Mouse (Mus musculus): ENCODE measurements around the gene Usmg5. TPM values are rescaled to one million over a fixed set of nuclear protein-coding genes. Genes with fewer than 3 reads are reported as not detected.

Usmg5 gene
- total and polyA plus RNA-seq, 2 experiments from 2014 or later, result 786 to 2,037 TPM

DNA sequence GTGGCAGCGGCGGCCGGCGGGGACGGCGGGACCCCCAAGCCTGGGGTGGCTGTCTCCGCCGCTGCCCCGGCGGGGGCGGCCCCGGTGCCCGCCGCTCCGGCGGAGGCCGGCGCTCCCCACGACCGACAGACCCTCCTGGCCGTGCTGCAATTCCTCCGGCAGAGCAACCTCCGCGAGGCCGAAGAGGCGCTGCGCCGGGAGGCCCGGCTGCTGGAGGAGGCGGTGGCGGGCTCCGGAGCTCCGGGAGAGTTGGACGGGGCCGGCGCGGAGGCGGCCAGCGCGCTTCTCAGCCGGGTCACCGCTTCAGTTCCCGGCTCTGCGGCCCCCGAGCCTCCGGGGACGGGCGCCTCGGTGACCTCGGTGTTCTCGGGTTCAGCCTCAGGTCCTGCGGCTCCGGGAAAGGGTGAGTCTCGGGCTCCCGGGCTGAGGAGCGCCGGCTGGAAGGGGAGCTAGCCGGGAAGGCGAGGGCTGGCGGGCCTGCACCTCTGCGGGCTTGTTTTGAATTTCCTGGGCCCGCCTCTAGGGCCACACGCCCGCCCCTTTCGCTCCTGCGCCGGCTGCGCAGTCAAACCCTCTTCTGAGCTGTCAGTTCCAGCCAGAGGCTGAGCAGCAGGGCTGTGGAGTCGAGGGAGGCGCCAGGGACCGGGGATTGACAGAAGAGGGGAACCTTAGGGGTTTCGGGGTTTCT is 22.4 kb downstream of the Usmg5 start:
- H3K36me3 ChIP-seq (ENCODE audit: insufficient read depth, low read length), result no peaks in the 10 kb centered on the region

DNA sequence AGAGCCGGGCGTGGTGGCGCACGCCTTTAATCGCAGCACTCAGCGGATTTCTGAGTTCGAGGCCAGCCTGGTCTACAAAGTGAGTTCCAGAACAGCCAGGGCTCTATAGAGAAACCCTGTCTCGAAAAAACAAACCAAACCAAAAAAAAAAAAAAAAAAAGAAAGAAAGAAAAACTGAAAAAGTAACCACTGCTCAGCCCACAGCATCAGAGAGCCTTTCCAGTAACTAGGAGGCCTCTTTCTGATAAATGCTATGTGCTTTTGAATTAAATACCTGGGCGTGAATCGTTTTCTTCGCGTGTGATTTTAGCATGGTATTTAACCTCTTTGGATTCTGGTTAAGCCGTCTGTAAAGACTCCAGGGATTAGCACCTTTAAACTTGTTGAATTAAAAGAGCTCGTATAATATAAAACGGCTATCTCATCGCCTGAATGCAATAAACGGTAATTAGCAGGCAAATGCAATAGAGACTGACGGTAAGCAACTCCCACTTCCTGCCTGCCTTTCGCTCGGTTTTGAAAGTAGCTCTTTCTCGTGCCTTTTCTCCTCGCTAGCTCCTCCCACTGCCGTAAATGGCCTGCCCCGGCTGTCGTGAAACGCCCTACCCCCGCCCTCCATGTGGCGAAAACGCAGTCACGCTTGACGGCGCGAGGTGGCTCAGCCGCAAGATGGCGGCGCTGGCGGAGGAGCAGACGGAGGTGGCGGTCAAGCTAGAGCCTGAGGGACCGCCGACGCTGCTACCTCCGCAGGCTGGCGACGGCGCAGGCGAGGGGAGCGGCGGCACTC is 23.2 kb downstream of the Usmg5 start, which contains the start of gene Taf5:
Gene Taf5, plus strand, starts transcription at position 651 of the 787 bp plus-strand sequence.
- no peaks in the 10 kb centered on the region for H3K36me3 ChIP-seq (ENCODE audit: insufficient read depth, low read length)
- peak within 1 kb of the TSS; percentile 98 for H3K4me3 ChIP-seq (ENCODE audit: low read depth, low read length)
- H3K9ac ChIP-seq (replicated peaks; ENCODE audit: low read length, poor library complexity, severe bottlenecking), result peak within 1 kb of the TSS; percentile 87
- no peaks in the 10 kb centered on the region for H3K4me1 ChIP-seq (ENCODE audit: insufficient read depth, low read length)
- no peaks in the 10 kb centered on the region for H3K9me3 ChIP-seq (ENCODE audit: low read length)
- WGBS, result 11% methylated on average over 49 of the region's 49 CpGs
- peak; percentile 56 for TF ChIP-seq CTCF (IDR thresholded peaks at IDR 0.05)
- H3K27ac ChIP-seq (ENCODE audit: low read depth, low read length), result peak within 1 kb of the TSS; percentile 92
- ATAC-seq (ENCODE audit: low FRiP score), result peak; percentile 73; the same call in 1 of the 2 replicates
- peak; percentile 98 for DNase-seq (ENCODE audit: low spot score)
- H3K4me2 ChIP-seq (ENCODE audit: low read depth, low read length, poor library complexity, severe bottlenecking), result peak within 1 kb of the TSS; percentile 61
- no peaks in the 10 kb centered on the region for H3K27me3 ChIP-seq (ENCODE audit: insufficient read depth, low read length)

More for the DNA sequence above, 22.4 kb downstream of the Usmg5 start:
- peak overlapping the region; percentile 61 for H3K4me2 ChIP-seq (ENCODE audit: low read depth, low read length, poor library complexity, severe bottlenecking)
- no peaks in the 10 kb centered on the region for H3K27me3 ChIP-seq (ENCODE audit: insufficient read depth, low read length)
- H3K9ac ChIP-seq (replicated peaks; ENCODE audit: low read length, poor library complexity, severe bottlenecking), result peak overlapping the region; percentile 87
- peak; percentile 94 for ATAC-seq (ENCODE audit: low FRiP score)
- H3K4me1 ChIP-seq (ENCODE audit: insufficient read depth, low read length), result no peaks in the 10 kb centered on the region
- H3K9me3 ChIP-seq (ENCODE audit: low read length), result no peaks in the 10 kb centered on the region
- peak overlapping the region; percentile 92 for H3K27ac ChIP-seq (ENCODE audit: low read depth, low read length)
- WGBS, result under 1% methylated on average over 53 of the region's 72 CpGs
- H3K4me3 ChIP-seq (ENCODE audit: low read depth, low read length), result peak overlapping the region; percentile 98
- peak; percentile 30 for TF ChIP-seq CTCF (IDR thresholded peaks at IDR 0.05)
- DNase-seq (ENCODE audit: low spot score), result peak; percentile 89

DNA sequence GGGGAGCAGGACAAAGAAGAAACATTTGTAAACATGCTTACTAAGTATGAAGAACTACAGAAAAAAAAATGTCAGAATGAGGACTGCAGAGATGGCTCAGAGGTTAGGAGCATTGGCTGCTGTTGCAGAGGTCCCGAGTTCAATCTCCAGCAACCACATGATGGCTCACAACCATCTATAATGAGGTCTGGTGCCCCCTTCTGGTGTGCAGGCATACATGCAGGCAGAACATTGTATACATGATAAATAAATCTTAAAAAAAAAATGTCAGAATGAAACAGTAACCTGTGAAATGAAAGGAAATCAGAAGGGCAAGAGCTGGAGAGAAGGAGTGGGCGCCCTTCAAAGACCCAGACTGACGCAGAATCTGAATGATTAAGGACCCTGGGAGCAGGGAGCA is 24.6 kb downstream of the Usmg5 start:
- no peak for DNase-seq (ENCODE audit: low spot score)
- H3K27ac ChIP-seq (ENCODE audit: low read depth, low read length), result no peak overlapping the region
- H3K9me3 ChIP-seq (ENCODE audit: low read length), result no peaks in the 10 kb centered on the region
- H3K9ac ChIP-seq (replicated peaks; ENCODE audit: low read length, poor library complexity, severe bottlenecking), result no peak overlapping the region
- 88% methylated on average over 3 of the region's 3 CpGs for WGBS
- ATAC-seq (ENCODE audit: low FRiP score), result no peak
- H3K27me3 ChIP-seq (ENCODE audit: insufficient read depth, low read length), result no peaks in the 10 kb centered on the region
- H3K4me3 ChIP-seq (ENCODE audit: low read depth, low read length), result no peak overlapping the region
- H3K4me2 ChIP-seq (ENCODE audit: low read depth, low read length, poor library complexity, severe bottlenecking), result no peak overlapping the region
- no peaks in the 10 kb centered on the region for H3K4me1 ChIP-seq (ENCODE audit: insufficient read depth, low read length)
- no peaks in the 10 kb centered on the region for H3K36me3 ChIP-seq (ENCODE audit: insufficient read depth, low read length)
- peak; percentile 46 for TF ChIP-seq CTCF (IDR thresholded peaks at IDR 0.05)

DNA sequence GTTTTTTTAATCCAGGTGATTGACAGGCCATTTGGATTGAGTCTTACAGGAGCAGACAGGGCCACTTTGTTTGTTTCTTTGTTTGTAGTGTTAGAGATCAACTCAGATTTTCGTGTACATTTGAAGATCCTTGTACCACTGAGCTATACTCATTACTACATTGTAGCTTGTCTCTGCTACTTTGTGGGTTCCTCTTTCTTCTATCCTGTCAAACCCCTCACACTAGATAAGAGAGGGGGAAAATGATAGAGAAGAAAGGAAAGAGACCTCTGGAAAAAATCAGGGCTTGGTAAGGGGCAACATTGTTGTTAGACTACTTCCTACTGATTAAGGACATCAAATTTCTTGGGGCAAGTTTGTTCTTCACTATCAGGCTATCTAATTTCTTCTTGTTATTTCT is 32.8 kb downstream of the Usmg5 start:
- Histone ChIP-seq H3K9me3 (ENCODE audit: low read length) (no peaks in the 10 kb centered on the region), H3K27me3 (ENCODE audit: insufficient read depth, low read length) (no peaks in the 10 kb centered on the region; the same call in 1 of the 2 replicates), H3K4me1 (ENCODE audit: insufficient read depth, low read length) (no peaks in the 10 kb centered on the region), H3K27ac (ENCODE audit: low read depth, low read length) (no peak overlapping the region), H3K4me3 (ENCODE audit: low read depth, low read length) (no peak overlapping the region), H3K9ac (replicated peaks; ENCODE audit: low read length, poor library complexity, severe bottlenecking) (no peak overlapping the region), H3K4me2 (ENCODE audit: low read depth, low read length, poor library complexity, severe bottlenecking) (no peak overlapping the region), H3K36me3 (ENCODE audit: insufficient read depth, low read length) (no peaks in the 10 kb centered on the region)
- DNase-seq (ENCODE audit: low spot score) (no peak), ATAC-seq (ENCODE audit: low FRiP score) (no peak)
- WGBS, result 78% methylated on average over 1 of the region's 1 CpGs
- no peak for TF ChIP-seq CTCF (IDR thresholded peaks at IDR 0.05)

DNA sequence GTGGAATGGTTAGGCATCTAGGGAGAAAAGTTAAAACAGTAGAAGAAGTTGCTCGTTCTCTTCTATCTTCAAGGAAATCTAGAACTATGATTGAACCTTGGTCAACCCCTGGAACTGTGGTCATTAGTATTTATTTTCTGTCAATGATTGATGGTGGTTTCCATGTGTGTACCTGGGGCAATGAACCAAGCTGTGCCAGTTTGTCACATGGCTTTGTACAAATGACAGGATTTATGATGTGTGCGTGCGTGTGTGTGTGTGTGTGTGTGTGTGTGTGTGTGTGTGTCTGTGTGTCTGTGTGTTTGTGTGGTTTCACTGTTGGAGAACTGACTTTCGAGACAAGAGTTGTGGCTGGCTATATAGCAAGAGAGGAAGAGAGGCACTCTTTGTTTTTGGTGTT is 37.0 kb downstream of the Usmg5 start:
- no peak for TF ChIP-seq CTCF (IDR thresholded peaks at IDR 0.05)

DNA sequence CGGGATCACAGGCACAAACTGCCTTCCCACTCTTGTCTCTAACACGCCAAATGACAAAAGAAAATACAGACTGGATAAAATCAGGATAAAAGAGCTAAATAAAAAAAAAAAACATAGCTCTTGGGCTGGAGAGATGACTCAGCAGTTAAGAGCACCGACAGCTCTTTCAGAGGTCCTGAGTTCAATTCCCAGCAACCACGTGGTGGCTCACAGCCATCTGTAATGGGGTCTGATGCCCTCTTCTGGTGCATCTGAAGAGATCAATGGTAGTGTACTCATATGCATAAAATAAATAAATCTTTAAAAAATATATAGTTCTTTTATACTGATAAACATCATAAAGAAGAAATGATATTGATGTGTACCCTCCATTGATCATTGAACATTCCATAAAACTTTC is 37.5 kb downstream of the Usmg5 start:
- ATAC-seq (ENCODE audit: low FRiP score) (no peak), DNase-seq (ENCODE audit: low spot score) (no peak)
- no peaks in the 10 kb centered on the region for H3K36me3 ChIP-seq (ENCODE audit: insufficient read depth, low read length)
- H3K9me3 ChIP-seq (ENCODE audit: low read length), result no peaks in the 10 kb centered on the region
- H3K27ac ChIP-seq (ENCODE audit: low read depth, low read length), result no peak overlapping the region
- no peak overlapping the region for H3K9ac ChIP-seq (replicated peaks; ENCODE audit: low read length, poor library complexity, severe bottlenecking)
- WGBS, result 74% methylated on average over 4 of the region's 4 CpGs
- H3K4me3 ChIP-seq (ENCODE audit: low read depth, low read length), result no peak overlapping the region
- TF ChIP-seq CTCF (IDR thresholded peaks at IDR 0.05), result no peak
- H3K4me2 ChIP-seq (ENCODE audit: low read depth, low read length, poor library complexity, severe bottlenecking), result no peak overlapping the region
- peaks cover 4% of the 10 kb centered on the region; the same call in 1 of the 2 replicates for H3K4me1 ChIP-seq (ENCODE audit: insufficient read depth, low read length)
- no peaks in the 10 kb centered on the region; the same call in 1 of the 2 replicates for H3K27me3 ChIP-seq (ENCODE audit: insufficient read depth, low read length)

More for the DNA sequence above, 37.0 kb downstream of the Usmg5 start:
- peaks cover 4% of the 10 kb centered on the region; the same call in 1 of the 2 replicates for H3K4me1 ChIP-seq (ENCODE audit: insufficient read depth, low read length)
- no peak overlapping the region for H3K4me3 ChIP-seq (ENCODE audit: low read depth, low read length)
- H3K4me2 ChIP-seq (ENCODE audit: low read depth, low read length, poor library complexity, severe bottlenecking), result no peak overlapping the region
- DNase-seq (ENCODE audit: low spot score) (no peak), ATAC-seq (ENCODE audit: low FRiP score) (no peak)
- H3K36me3 ChIP-seq (ENCODE audit: insufficient read depth, low read length), result no peaks in the 10 kb centered on the region
- no peaks in the 10 kb centered on the region for H3K9me3 ChIP-seq (ENCODE audit: low read length)
- H3K9ac ChIP-seq (replicated peaks; ENCODE audit: low read length, poor library complexity, severe bottlenecking), result no peak overlapping the region
- no peaks in the 10 kb centered on the region; the same call in 1 of the 2 replicates for H3K27me3 ChIP-seq (ENCODE audit: insufficient read depth, low read length)
- 92% methylated on average over 4 of the region's 4 CpGs for WGBS
- H3K27ac ChIP-seq (ENCODE audit: low read depth, low read length), result no peak overlapping the region
